Mouse (Mus musculus) layer of hippocampus, postnatal 10 days (tissue): ENCODE data around the gene Rasgef1b. TPM values are rescaled to one million over a fixed set of nuclear protein-coding genes. Genes with fewer than 3 reads are reported as not detected.
A peak's percentile ranks its signal among the peaks of the same experiment; 100 is the strongest.

Experiments used
- DNase-seq, 2 experiments: peaks; one replicate each; pipeline ENCODE4 v3.0.0; 2021; ENCODE audit warnings: low spot score in 2 of 2
- long read RNA-seq: library from polyadenylated mRNA; stranded (forward); transcript quantifications from one replicate; pipeline ENCODE4 v2.0.0, GENCODE M21; 2023
- total RNA-seq, 2 experiments: library from RNA; stranded (reverse); gene quantifications; 2 replicates each; pipeline ENCODE4 v1.2.3; 2021

Rasgef1b gene
- total RNA-seq: 10 to 100 TPM; 26.5 to 32.1 TPM
- long read RNA-seq, transcript Rasgef1b-201 (14 exons, 2,990 nt): major isoform, 7 of 15 reads
- long read RNA-seq, partial matches to known transcripts: 0 of 15 reads
- long read RNA-seq, other reads (novel, unspliced or antisense): 7 of 15 reads

DNA sequence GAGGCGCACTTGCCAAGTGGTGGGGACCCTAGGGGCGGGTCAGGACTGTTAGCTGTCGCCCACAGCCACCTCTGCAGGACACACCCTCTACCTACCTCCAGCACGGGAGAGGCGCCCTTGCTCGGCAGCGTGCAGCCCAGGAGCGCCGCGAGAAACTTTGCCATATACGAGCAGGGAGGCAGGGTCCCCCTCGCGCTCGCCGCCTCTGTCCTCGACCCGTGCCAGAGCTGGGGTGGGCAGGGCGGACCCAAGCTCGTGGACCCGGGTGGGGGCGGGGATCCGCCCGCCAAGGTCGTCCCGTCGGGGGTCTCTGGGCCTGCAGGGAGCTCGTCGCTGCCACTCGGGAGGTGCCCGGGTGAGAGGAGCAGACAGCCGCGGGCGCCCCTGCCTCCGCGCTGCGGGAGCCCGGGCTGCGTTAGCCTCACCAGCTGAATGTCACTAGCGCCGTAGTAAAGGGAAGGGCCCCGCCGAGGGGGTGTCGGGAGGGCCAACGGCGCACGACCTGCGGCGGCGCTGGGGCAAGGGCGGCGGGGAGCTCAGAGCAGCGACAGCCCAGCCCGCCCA lies at the start of gene Rasgef1b:
Rasgef1b (minus strand) TSS at position 417 of the 564 bp plus-strand sequence.
- DNase-seq: peak; percentile 73 to 87

GRCm38 (mm10) chr5:99775342-99775741 lies 46.5 kb upstream of the Rasgef1b start:
- no peak for DNase-seq

GRCm38 (mm10) chr5:99773265-99773664 lies 44.4 kb upstream of the Rasgef1b start:
- no peak for DNase-seq

- no peak for DNase-seq
These were observed 35.4 kb upstream of the Rasgef1b start for GRCm38 (mm10) chr5:99764246-99764645.

DNA sequence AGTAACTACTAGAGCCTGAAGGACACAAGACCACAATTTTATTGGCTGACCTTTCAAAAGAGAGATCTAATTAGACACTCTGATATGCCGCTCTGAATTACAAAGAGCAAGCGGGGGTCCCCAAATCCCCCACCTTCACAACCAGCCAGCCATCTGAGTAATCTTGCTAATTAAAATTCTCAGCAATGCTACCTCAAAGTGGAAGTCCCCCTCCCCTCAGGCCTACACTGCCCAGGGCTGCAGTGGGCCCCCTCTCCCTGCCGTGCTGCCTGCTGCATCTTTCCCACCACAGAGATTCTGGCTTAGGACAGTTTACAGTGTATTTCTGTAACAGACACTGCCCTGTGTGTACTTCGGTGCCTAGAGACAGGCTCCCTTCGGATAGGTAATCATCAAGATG lies 30.0 kb upstream of the Rasgef1b start:
- no peak for DNase-seq

- no peak for DNase-seq
These were observed 25.0 kb upstream of the Rasgef1b start for GRCm38 (mm10) chr5:99753843-99754242.

DNA sequence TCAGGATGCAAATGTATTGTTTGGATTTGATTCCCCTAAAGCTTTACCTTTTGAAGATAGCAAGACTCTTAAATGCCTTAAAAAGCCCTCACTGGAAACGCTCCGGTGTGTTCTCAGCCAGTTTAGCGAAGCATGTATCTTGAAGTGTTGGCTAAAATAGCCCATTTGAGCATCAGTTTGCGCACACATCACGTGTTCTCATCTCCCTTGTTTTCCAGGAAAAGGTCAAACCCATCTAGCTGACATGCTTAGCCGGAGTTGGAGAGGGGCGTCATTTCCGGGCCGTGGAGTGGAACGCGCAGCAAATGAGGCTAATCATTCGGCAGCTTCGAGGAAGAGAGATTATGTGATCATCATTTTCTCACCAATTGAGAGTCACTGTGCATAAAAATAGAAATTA lies 24.5 kb upstream of the Rasgef1b start:
- DNase-seq: peak; percentile 27 to 33

GRCm38 (mm10) chr5:99752670-99753231 lies 23.9 kb upstream of the Rasgef1b start:
- DNase-seq: no peak

GRCm38 (mm10) chr5:99748417-99748816 lies 19.6 kb upstream of the Rasgef1b start:
- no peak for DNase-seq

GRCm38 (mm10) chr5:99746087-99746486 lies 17.2 kb upstream of the Rasgef1b start:
- DNase-seq: no peak

DNA sequence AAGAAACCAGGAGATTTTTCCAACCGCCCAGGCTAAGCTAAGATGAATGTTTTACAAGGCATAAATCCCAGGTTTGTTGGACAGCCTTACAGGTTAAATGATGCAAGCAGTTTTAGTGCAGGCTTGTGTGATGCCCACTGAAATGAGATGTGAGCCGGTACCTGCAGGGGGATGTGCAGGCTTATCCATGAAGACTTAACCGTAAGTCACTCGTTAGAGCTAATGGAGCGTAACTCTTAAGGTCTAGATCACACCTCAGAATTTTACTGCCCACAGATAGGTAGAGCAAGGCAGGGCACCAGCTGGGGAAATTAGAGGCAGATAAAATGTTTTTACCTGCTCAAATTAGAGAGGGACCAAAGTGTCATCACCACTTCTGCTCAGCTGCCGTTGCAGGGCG lies 14.0 kb upstream of the Rasgef1b start:
- no peak for DNase-seq

- DNase-seq: no peak
These were observed 13.2 kb upstream of the Rasgef1b start for GRCm38 (mm10) chr5:99742056-99742455.

DNA sequence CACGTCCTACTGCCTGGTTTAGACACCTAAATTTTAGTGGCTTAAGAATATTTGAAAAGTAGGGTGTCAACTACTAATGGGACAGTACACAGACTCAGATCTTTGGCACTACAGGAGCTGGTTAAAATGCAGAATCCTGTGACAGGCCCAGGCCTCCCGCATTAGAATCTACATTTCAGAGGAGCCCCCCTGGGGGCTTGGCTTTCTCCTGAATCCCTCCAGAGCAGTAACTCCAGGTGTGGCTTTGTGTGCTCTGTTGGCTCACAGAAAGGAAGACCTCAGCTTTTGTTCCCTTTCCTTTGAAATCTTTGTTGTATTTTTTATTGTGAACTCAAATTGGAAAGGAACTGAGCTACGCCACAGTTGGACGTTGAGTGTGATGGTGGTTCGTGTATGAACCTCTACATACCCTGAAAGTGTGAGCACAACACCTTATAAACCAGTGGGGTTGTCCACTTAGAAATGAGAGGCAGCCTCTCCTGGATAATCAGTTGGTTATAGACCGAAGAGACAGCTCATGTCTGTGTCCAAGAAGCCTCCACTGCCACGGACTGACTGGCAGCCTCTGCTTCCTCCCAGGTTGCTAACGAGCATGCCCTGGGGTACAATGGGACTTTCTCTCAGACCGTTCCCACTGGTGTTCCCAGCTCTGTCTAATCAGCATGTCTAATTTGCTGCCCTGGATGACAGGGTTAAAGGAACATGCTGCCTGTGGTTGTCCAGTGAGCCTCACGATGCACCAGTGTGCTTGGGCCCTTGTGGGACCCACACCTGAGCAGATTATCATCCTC lies 9.3 kb upstream of the Rasgef1b start:
- no peak for DNase-seq

DNA sequence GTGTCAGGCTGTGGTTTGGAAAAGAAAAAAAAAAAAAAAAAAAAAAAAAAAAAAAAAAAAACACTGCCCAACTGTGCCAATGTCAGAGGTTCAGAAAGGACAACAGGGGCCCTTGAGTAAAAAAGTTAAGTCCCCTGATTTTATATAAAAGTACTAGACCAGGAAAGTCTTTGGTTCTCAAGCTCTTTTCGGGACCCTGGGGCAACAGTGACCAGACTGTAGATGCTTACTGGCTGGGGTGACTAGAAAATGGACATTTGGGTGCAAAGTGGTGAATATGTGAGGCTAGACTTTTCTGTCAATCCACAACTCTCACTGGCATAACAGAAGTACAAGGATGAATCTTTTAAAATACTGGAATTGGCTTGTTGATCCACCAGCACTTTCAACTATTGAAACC lies 1.1 kb upstream of the Rasgef1b start:
- no peak for DNase-seq

GRCm38 (mm10) chr5:99729361-99729882 lies 557 bp upstream of the Rasgef1b start:
- DNase-seq: peak; percentile 42 to 45

- peak; percentile 22 to 26 for DNase-seq
These were observed 826 bp downstream of the Rasgef1b start for GRCm38 (mm10) chr5:99728027-99728451.

- no peak for DNase-seq
These were observed 4.9 kb downstream of the Rasgef1b start for GRCm38 (mm10) chr5:99723941-99724340.

DNA sequence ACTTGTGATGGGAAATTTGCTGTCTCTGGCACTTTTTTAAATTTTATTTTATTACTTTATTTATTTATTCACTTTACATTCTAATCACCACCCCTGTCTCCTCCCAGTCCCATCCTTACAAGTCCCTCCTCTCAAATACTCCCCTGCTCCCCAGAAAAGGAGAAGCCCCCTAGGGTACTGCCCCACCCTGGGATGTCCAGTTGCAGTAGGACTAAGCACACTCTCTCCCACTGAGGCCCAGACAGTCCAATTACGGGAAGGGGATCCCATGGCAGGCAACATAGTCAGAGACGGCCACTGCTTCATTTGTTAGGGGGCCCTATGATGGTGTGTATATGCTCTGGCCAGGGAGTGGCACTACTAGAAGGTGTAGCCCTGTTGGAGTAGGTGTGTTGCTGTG lies 6.6 kb downstream of the Rasgef1b start:
- DNase-seq: no peak

DNA sequence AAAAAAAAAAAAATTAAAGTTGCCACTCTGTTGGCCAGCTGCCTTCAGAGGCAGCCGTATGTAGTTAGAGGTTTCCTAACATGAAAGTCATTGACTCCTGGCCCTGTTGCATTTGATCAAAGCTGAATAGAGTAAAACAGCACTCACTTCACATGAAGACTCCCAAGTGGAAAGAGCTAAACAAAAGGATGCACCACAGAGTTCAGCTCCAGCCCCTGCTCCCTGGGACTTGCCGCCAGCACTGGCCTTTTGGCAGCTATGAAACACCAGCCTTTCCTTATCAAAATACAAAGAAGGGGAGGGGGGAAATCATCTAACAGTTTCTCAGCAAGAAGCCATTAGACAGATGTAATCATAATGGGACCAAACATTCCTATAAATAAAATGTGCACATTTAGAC lies 8.3 kb downstream of the Rasgef1b start:
- no peak for DNase-seq

- no peak for DNase-seq
These were observed 10.9 kb downstream of the Rasgef1b start for GRCm38 (mm10) chr5:99717917-99718316.

GRCm38 (mm10) chr5:99715281-99715744 lies 13.6 kb downstream of the Rasgef1b start:
- DNase-seq: peak; percentile 37 to 56

DNA sequence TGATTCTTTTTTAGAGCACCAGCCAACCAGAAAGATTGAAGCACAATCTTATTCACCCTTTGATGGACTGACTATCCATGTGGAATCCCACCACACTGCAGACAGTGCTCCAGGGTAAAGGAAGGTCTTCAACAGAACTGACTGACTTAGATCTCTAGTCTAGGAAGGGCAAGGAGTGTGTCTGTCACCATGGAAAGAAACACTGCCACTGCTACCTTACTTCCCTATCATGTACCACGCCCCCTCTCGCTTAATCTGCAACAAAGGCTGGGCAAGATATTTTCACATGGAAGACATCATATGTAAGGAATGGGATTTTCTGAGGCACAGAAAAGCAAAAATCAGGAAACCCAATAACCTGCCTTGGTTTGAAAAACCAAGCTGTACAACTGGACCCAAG lies 16.9 kb downstream of the Rasgef1b start:
- no peak for DNase-seq
